Mouse (Mus musculus) mouse embryonic stem cell (cell line): Measurements from ENCODE around the gene Mycbp2.

Source experiments
- in situ Hi-C, 2 experiments: fragments of 300-500 bp; cut with MboI; formaldehyde crosslinking; loops; 1 replicate in 1 of 2; 3 replicates in 1 of 2; pipeline ENCODE4 v1.14.3; 2019 to 2020; ENCODE audit warnings: low sequenced_read_pairs in 2 of 2, low pct_unique_long_range_greater_than_20kb in 1 of 2, mixed read lengths in 1 of 2; ENCODE audit not compliant: unreplicated experiment in 1 of 2

Mycbp2 gene

GRCm38 (mm10) chr14:103086671-103087324 is 259.8 kb downstream of the Mycbp2 start:
- in situ Hi-C loops, result no loop called here

- in situ Hi-C loops, result no loop called here
These were observed 260.6 kb downstream of the Mycbp2 start for GRCm38 (mm10) chr14:103085840-103086533.

GRCm38 (mm10) chr14:103079209-103079977 is 267.2 kb downstream of the Mycbp2 start:
- in situ Hi-C loops, result no loop called here

- in situ Hi-C loops, result no loop called here
These were observed 268.4 kb downstream of the Mycbp2 start for GRCm38 (mm10) chr14:103078006-103078912.

GRCm38 (mm10) chr14:103077272-103078005 is 269.2 kb downstream of the Mycbp2 start:
- in situ Hi-C loops, result no loop called here

GRCm38 (mm10) chr14:103075166-103075565 is 271.4 kb downstream of the Mycbp2 start:
- in situ Hi-C loops, result no loop called here

- in situ Hi-C loops, result no loop called here
These were observed 272.8 kb downstream of the Mycbp2 start for GRCm38 (mm10) chr14:103073825-103074224.

GRCm38 (mm10) chr14:103072731-103073130 is 273.9 kb downstream of the Mycbp2 start:
- in situ Hi-C loops, result no loop called here

- in situ Hi-C loops, result no loop called here
These were observed 275.1 kb downstream of the Mycbp2 start for GRCm38 (mm10) chr14:103071471-103071870.

GRCm38 (mm10) chr14:103070790-103071189 is 275.8 kb downstream of the Mycbp2 start:
- in situ Hi-C loops, result no loop called here

GRCm38 (mm10) chr14:103069864-103070611 is 276.6 kb downstream of the Mycbp2 start, which contains the start of gene Cln5:
Cln5 (plus strand) TSS chr14:103070216.
- in situ Hi-C loops, result no loop called here

GRCm38 (mm10) chr14:103069465-103069863 is 277.1 kb downstream of the Mycbp2 start:
- in situ Hi-C loops, result no loop called here

GRCm38 (mm10) chr14:103065294-103066167 is 281.1 kb downstream of the Mycbp2 start:
- in situ Hi-C loops, result no loop called here
